Mouse (Mus musculus) liver, postnatal 0 days (tissue): ENCODE measurements around the gene Sez6l.

Source experiments
- CTCF ChIP-seq: sonication (generic); IDR thresholded peaks from 2 replicates; pipeline ENCODE4 v1.5.1; 2016; ENCODE audit warnings: antibody characterized with exemption, low read depth
- EP300 ChIP-seq: IDR thresholded peaks from 2 replicates; pipeline ENCODE4 v1.6.1; 2016; ENCODE audit warnings: antibody characterized with exemption, low read depth, mild to moderate bottlenecking

DNA sequence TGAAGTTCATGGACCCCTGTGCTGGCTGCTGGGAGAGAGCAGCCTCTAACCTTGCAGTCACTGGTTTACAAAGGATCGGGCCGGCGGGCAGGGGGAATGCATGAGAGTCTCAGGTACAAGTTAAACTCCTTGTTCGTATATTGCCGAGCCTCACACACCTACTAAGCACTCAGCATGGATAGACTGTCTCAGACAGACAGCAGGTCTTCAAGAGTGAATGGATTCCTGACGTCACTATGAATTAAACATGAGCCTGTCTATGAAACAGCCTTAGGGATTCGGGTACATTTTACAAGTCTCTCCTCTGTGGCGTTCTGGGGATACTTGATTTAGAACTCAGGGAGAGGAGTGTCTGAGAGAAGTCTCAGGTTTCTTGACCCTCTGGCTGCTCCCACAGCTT, 11.5 kb downstream of the Sez6l start:
- TF ChIP-seq CTCF (no peak), EP300 (no peak)
